Mouse (Mus musculus) ES-E14 (cell line): Measurements from ENCODE around the gene Atp5mpl.
"Not testable (repeated sequence)": the region's sequence is repeated elsewhere in the genome, so short reads cannot be mapped to it uniquely, and the experiment has no call there.

Source experiments
- CHD2 ChIP-seq: IDR thresholded peaks from 2 replicates; pipeline ENCODE4 v1.6.1; 2014; ENCODE audit warnings: mild to moderate bottlenecking, low read depth, low read length, inconsistent platforms
- HCFC1 ChIP-seq: IDR thresholded peaks from 2 replicates; pipeline ENCODE4 v1.6.1; 2012; ENCODE audit warnings: low read length, inconsistent platforms, borderline replicate concordance; ENCODE audit not compliant: insufficient read depth
- MAFK ChIP-seq: IDR thresholded peaks from 2 replicates; pipeline ENCODE4 v1.6.1; 2014; ENCODE audit warnings: mild to moderate bottlenecking, low read depth, low read length, inconsistent platforms; ENCODE audit not compliant: insufficient read depth
- ZNF384 ChIP-seq: IDR thresholded peaks from 2 replicates; pipeline ENCODE4 v1.6.1; 2012; ENCODE audit warnings: low read depth, low read length, inconsistent platforms

DNA sequence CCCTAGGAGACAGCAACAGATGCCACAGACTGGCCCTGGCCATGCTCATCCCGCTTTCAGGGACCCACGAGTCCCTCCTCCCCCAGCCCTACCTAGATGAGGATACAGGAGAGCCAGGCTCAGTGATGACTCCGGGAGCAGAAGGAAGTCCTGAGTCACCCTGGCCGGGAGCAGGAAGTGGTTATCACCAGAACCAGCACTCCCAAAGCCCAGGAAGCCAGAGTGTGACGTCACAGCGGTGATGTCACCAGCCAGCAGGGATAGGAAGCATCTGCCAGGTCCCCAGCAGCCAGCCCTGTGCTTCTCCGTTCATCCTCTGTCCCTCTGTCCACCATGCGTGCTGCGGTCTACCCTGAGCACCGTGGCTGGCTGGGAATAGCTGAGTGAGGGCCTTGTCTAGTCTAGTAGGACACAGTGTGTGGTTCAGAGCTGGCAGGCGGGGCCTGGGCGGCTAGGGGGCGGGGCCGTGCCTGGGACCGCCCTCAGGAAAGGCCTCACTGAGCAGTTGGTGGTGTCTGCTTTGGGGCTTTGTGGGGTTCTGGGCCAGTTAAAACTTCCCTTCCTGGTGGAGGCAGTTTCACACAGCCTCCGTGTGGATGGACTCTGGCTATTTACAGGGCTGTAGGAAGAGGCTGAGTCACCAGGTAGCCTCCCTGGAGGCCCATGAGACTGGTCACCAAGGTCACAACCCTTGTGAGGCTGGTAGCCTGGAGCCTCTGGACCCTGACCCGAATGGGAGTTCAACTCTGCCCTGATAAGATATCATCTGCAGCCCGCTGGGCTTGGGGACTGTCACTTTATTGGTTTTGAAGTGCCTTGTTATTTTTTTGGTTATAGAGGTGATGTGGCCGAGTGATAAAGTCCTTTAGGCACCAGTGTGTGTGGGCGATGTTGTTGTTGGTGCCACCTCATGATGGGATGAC lies 22.5 kb downstream of the Atp5mpl start:
- not testable (repeated sequence) for TF ChIP-seq ZNF384, CHD2, MAFK, HCFC1
